Mouse (Mus musculus): ENCODE data around the gene Ptov1. TPM values are rescaled to one million over a fixed set of nuclear protein-coding genes. Genes with fewer than 3 reads are reported as not detected.
A peak's percentile ranks its signal among the peaks of the same experiment; 100 is the strongest.

The Ptov1 gene
- total and polyA plus RNA-seq, 3 experiments, result 46.4 to 168 TPM; not detected in 1

- TF ChIP-seq TCF12 (IDR thresholded peaks at IDR 0.05; ENCODE audit: low read depth, low read length) (0 out of 2 replicates have a peak, but pooled peaks have one; percentile 7), KAT2A (conservative IDR thresholded peaks at IDR 0.05; ENCODE audit: low read depth, low read length) (peak; percentile 11; the same call in 1 of the 2 replicates), GATA1 (IDR thresholded peaks at IDR 0.05; ENCODE audit: low read depth, low read length) (peak; percentile 26; the same call in 1 of the 2 replicates), MEF2A (IDR thresholded peaks at IDR 0.05; ENCODE audit: extremely low read depth, insufficient replicate concordance, low read depth, low read length, poor library complexity, severe bottlenecking) (no peak), CHD2 (IDR thresholded peaks at IDR 0.05; ENCODE audit: low read length) (no peak), MYB (IDR thresholded peaks at IDR 0.05; ENCODE audit: low read depth, low read length) (no peak), ZNF384 (IDR thresholded peaks at IDR 0.05; ENCODE audit: low read depth, low read length) (no peak), MAZ (IDR thresholded peaks at IDR 0.05; ENCODE audit: low read depth, low read length) (peak; percentile 7; the same call in 1 of the 2 replicates), POLR2AphosphoS5 (IDR thresholded peaks at IDR 0.05; ENCODE audit: borderline replicate concordance, low read depth, low read length) (no peak), JUND (IDR thresholded peaks at IDR 0.05; ENCODE audit: low read depth, low read length) (no peak)
Observed at GRCm38 (mm10) chr7:44816470-44817021, 53.0 kb downstream of the Ptov1 start, which contains the start of gene Atf5 (continued).

GRCm38 (mm10) chr7:44815721-44816469 lies 53.7 kb downstream of the Ptov1 start, which contains the start of the genes Nup62 and Il4i1:
Gene Nup62 (plus strand): TSS chr7:44816088.
Gene Il4i1 (plus strand): TSS chr7:44816387.
- peak; percentile 99 for DNase-seq (ENCODE audit: low read depth, low spot score)
- H3K36me3 ChIP-seq (ENCODE audit: control insufficient read depth in 1 of 2, insufficient read depth in 2 of 2, low read length in 2 of 2), result peaks cover 9 to 35% of the 10 kb centered on the region in 2 experiments
- no peaks in the 10 kb centered on the region for H3K9me3 ChIP-seq (replicated peaks; ENCODE audit: insufficient read depth, low read length)
- H3K4me1 ChIP-seq (ENCODE audit: control insufficient read depth in 1 of 2, insufficient read depth in 2 of 2, low read length in 2 of 2), result peaks cover 20 to 40% of the 10 kb centered on the region in 2 experiments; a peak in 3 of 4 replicates
- peak within 1 kb of the TSS; percentile 87 to 94 for H3K4me3 ChIP-seq (ENCODE audit: control insufficient read depth in 1 of 2, insufficient read depth in 1 of 2, low read depth in 2 of 2, low read length in 2 of 2)
- peak within 1 kb of the TSS; percentile 97 for H3K9ac ChIP-seq (ENCODE audit: control insufficient read depth, low read depth, low read length, poor library complexity, severe bottlenecking)
- H3K79me2 ChIP-seq (ENCODE audit: control insufficient read depth, insufficient read depth, low read length, poor library complexity), result peaks cover 55% of the 10 kb centered on the region
- H3K27me3 ChIP-seq (ENCODE audit: control insufficient read depth in 1 of 2, insufficient read depth in 2 of 2, low read length in 2 of 2), result no peaks in the 10 kb centered on the region
- peak within 1 kb of the TSS; percentile 93 for H3K27ac ChIP-seq (ENCODE audit: control insufficient read depth, low read depth, low read length)
- TF ChIP-seq ZNF384 (IDR thresholded peaks at IDR 0.05; ENCODE audit: low read depth, low read length) (no peak), ETS1 (IDR thresholded peaks at IDR 0.05; ENCODE audit: low read depth, low read length) (peak; percentile 59), MAZ (IDR thresholded peaks at IDR 0.05; ENCODE audit: low read depth, low read length) (peak; percentile 98), MAX (IDR thresholded peaks at IDR 0.05; ENCODE audit: low read length) (peak; percentile 89), NELFE (IDR thresholded peaks at IDR 0.05; ENCODE audit: low read depth, low read length) (peak; percentile 85), CHD2 (IDR thresholded peaks at IDR 0.05; ENCODE audit: low read length) (peak; percentile 92), POLR2AphosphoS5 (IDR thresholded peaks at IDR 0.05; ENCODE audit: borderline replicate concordance, low read depth, low read length) (no peak), GATA1 (IDR thresholded peaks at IDR 0.05; ENCODE audit: low read depth, low read length) (no peak), TBP (IDR thresholded peaks at IDR 0.05; ENCODE audit: low read depth, low read length) (0 out of 2 replicates have a peak, but pooled peaks have one; percentile 19), ELF1 (IDR thresholded peaks at IDR 0.05; ENCODE audit: low read depth, low read length) (peak; percentile 77), MYC (IDR thresholded peaks at IDR 0.05; ENCODE audit: low read depth, low read length) (peak; percentile 87), CHD1 (IDR thresholded peaks at IDR 0.05; ENCODE audit: low read depth, low read length) (0 out of 2 replicates have a peak, but pooled peaks have one; percentile 60), KAT2A (conservative IDR thresholded peaks at IDR 0.05; ENCODE audit: low read depth, low read length) (peak; percentile 53; the same call in 1 of the 2 replicates), RCOR1 (IDR thresholded peaks at IDR 0.05; ENCODE audit: low read depth, low read length) (no peak), JUND (IDR thresholded peaks at IDR 0.05; ENCODE audit: low read depth, low read length) (no peak), SMC3 (IDR thresholded peaks at IDR 0.05; ENCODE audit: low read depth, low read length) (no peak), USF2 (IDR thresholded peaks at IDR 0.05; ENCODE audit: borderline replicate concordance in 1 of 2, insufficient read depth in 1 of 2, low read depth in 1 of 2, low read length in 2 of 2) (no peak), USF1 (IDR thresholded peaks at IDR 0.05; ENCODE audit: low read depth, low read length) (no peak), POLR2AphosphoS2 (IDR thresholded peaks at IDR 0.05; ENCODE audit: low read length) (peak; percentile 89; the same call in 1 of the 2 replicates), TCF12 (IDR thresholded peaks at IDR 0.05; ENCODE audit: low read depth, low read length) (peak; percentile 64), TAL1 (IDR thresholded peaks at IDR 0.05; ENCODE audit: low read length) (no peak), ZC3H11A (IDR thresholded peaks at IDR 0.05; ENCODE audit: low read depth, low read length) (no peak), MEF2A (IDR thresholded peaks at IDR 0.05; ENCODE audit: extremely low read depth, insufficient replicate concordance, low read depth, low read length, poor library complexity, severe bottlenecking) (no peak), MXI1 (IDR thresholded peaks at IDR 0.05; ENCODE audit: low read depth, low read length) (peak; percentile 74), EP300 (IDR thresholded peaks at IDR 0.05; ENCODE audit: low read depth in 1 of 2, low read length in 2 of 2) (peak in 1 of 2 experiments; percentile 72; a peak in 2 of 4 replicates), HCFC1 (IDR thresholded peaks at IDR 0.05; ENCODE audit: low read depth, low read length) (peak; percentile 86), BHLHE40 (IDR thresholded peaks at IDR 0.05; ENCODE audit: borderline replicate concordance, low read depth, low read length) (no peak), SIN3A (IDR thresholded peaks at IDR 0.05; ENCODE audit: low read length) (peak; percentile 61)
